13 mouse cellular contexts compared by ENCODE assay signal in the genomic region with DNA sequence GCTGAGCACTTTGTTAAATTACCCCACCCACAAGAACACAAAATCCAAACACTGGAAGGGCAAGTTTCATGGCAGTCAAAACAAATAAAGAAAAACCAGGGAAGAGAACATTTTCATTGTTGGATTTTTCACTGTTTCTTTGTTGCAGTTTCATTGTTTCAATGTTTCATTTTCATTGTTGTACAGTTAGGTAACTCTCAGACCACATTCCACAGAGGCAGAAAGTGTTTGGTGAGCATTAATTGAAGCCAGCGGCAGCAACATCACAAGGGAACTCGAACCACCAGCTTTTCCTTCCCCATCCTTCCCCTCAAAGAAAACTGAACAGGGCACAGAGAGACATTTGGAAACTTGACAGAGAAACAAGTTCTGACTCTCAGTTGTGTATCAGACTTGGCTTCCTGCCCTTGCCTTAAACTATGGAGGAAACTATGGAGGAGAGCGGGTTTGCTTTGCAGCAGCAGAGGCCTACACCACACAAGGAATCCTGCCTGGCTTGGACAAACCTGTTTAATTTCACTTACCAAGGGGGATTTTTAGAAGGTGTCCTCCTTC. TPM values are rescaled to one million over a fixed set of nuclear protein-coding genes. Genes with fewer than 3 reads are reported as not detected.
DNase-seq lines count a peak whose midpoint lies in the region; ATAC-seq and TF ChIP-seq lines count a peak whose summit lies in the region.
"Had no signal": no experiment of that assay in that cellular context is flagged by ENCODE, and none has a peak within 500 bp of the region (broad histone marks: within the 10 kb centered on the region; RNA-seq: fewer than 3 reads in every experiment).

No protein-coding gene starts in this region.

- DNase-seq in heart, adult 2 months: no peak
- no peak for DNase-seq in heart, adult 8-10 months (ENCODE audit: low spot score)
- DNase-seq in kidney, adult 11 months: no peak
- DNase-seq in NIH3T3 (ENCODE audit: low read depth): peak; percentile 72
- peak; percentile 43 for DNase-seq in hindbrain, postnatal 0 days (ENCODE audit: low spot score)
- no peak for DNase-seq in B cell, adult 2 months
- DNase-seq in adrenal gland, postnatal 36 days: no peak
- DNase-seq: right cerebral cortex, postnatal 25 days; thymus, adult 2 months had no signal

- H3K4me1 ChIP-seq in heart, adult 2 months (ENCODE audit: control insufficient read depth, insufficient read depth, low read length): peaks cover 27% of the 10 kb centered on the region
- peaks cover 29% of the 10 kb centered on the region for H3K4me1 ChIP-seq in kidney, embryonic 16.5 days (ENCODE audit: insufficient read depth, low read length)
- peaks cover 25% of the 10 kb centered on the region for H3K4me1 ChIP-seq in hindbrain, postnatal 0 days (ENCODE audit: insufficient read depth, low read length)
- H3K4me1 ChIP-seq: megakaryocyte, embryonic 14.5 days had no signal

- no peak overlapping the region for H3K9ac ChIP-seq in heart, adult 2 months (ENCODE audit: low read depth, low read length)
- 0 out of 2 replicates have a peak overlapping the region, but pooled peaks have one; percentile 20 for H3K9ac ChIP-seq in kidney, embryonic 16.5 days (replicated peaks; ENCODE audit: low read length)
- H3K9ac ChIP-seq in hindbrain, postnatal 0 days (replicated peaks; ENCODE audit: low read length): no peak overlapping the region; the same call in 1 of the 2 replicates
- H3K9ac ChIP-seq: forebrain, embryonic 12.5 days had no signal

- H3K4me3 ChIP-seq in heart, adult 2 months: no peak overlapping the region
- no peak overlapping the region for H3K4me3 ChIP-seq in kidney, embryonic 16.5 days (ENCODE audit: low read length)
- H3K4me3 ChIP-seq in hindbrain, postnatal 0 days (ENCODE audit: low read length): no peak overlapping the region
- H3K4me3 ChIP-seq: forebrain, embryonic 12.5 days; megakaryocyte, embryonic 14.5 days had no signal

- TF ChIP-seq POLR2A in heart, adult 2 months (IDR thresholded peaks at IDR 0.05; ENCODE audit: insufficient read depth, low read depth, low read length): no peak

- TF ChIP-seq EP300 in heart, adult 2 months (IDR thresholded peaks at IDR 0.05; ENCODE audit: insufficient read depth, low read depth, low read length): no peak

- no peaks in the 10 kb centered on the region for H3K27me3 ChIP-seq in heart, adult 2 months (ENCODE audit: control insufficient read depth, insufficient read depth, low read length)
- no peaks in the 10 kb centered on the region for H3K27me3 ChIP-seq in kidney, embryonic 16.5 days (ENCODE audit: insufficient read depth, low read length)
- no peaks in the 10 kb centered on the region for H3K27me3 ChIP-seq in hindbrain, postnatal 0 days (ENCODE audit: insufficient read depth, low read length)
- H3K27me3 ChIP-seq: forebrain, embryonic 12.5 days had no signal

- H3K79me2 ChIP-seq in heart, adult 2 months (replicated peaks; ENCODE audit: control insufficient read depth, insufficient read depth, low read length): peaks cover 12% of the 10 kb centered on the region; the same call in 1 of the 2 replicates

- no peak overlapping the region for H3K4me2 ChIP-seq in kidney, embryonic 16.5 days (replicated peaks; ENCODE audit: low read depth, low read length)
- no peak overlapping the region for H3K4me2 ChIP-seq in hindbrain, postnatal 0 days (ENCODE audit: low read depth, low read length)
- H3K4me2 ChIP-seq: forebrain, embryonic 12.5 days had no signal

- ATAC-seq in kidney, embryonic 16.5 days (ENCODE audit: low FRiP score, low TSS enrichment): no peak
- no peak for ATAC-seq in hindbrain, postnatal 0 days
- ATAC-seq: CD4-positive, CD25-positive, alpha-beta regulatory T cell, adult 4 months had no signal

- intact Hi-C loops in heart, adult 2 months (cut with DNase I): no loop called here

- H3K9me3 ChIP-seq in kidney, embryonic 16.5 days (ENCODE audit: low read length): no peaks in the 10 kb centered on the region
- H3K9me3 ChIP-seq in hindbrain, postnatal 0 days (ENCODE audit: low read length): no peaks in the 10 kb centered on the region
- H3K9me3 ChIP-seq: forebrain, embryonic 12.5 days; megakaryocyte, embryonic 14.5 days had no signal

- no peak for TF ChIP-seq CTCF in heart, adult 2 months (IDR thresholded peaks at IDR 0.05)
- no peak for TF ChIP-seq CTCF in hindbrain, postnatal 0 days (IDR thresholded peaks at IDR 0.05; ENCODE audit: low read depth)

- peaks cover 50% of the 10 kb centered on the region for H3K36me3 ChIP-seq in heart, adult 2 months (ENCODE audit: control insufficient read depth, insufficient read depth, low read length)
- peaks cover 7% of the 10 kb centered on the region; the same call in 1 of the 2 replicates for H3K36me3 ChIP-seq in kidney, embryonic 16.5 days (ENCODE audit: insufficient read depth, low read length)
- H3K36me3 ChIP-seq in hindbrain, postnatal 0 days (ENCODE audit: insufficient read depth, low read length): peaks cover 3% of the 10 kb centered on the region; the same call in 1 of the 2 replicates

- peak overlapping the region; percentile 36 for H3K27ac ChIP-seq in heart, adult 2 months
- peak overlapping the region; percentile 32; the same call in 1 of the 2 replicates for H3K27ac ChIP-seq in kidney, embryonic 16.5 days (ENCODE audit: low read length)
- H3K27ac ChIP-seq in hindbrain, postnatal 0 days: peak overlapping the region; percentile 48; the same call in 1 of the 2 replicates
- H3K27ac ChIP-seq: forebrain, embryonic 12.5 days had no signal

- 35% methylated on average over 3 of the region's 3 CpGs for WGBS in heart, adult 2 months
- WGBS in kidney, embryonic 16.5 days: 65% methylated on average over 3 of the region's 3 CpGs
- WGBS in hindbrain, postnatal 0 days: 44% methylated on average over 3 of the region's 3 CpGs

RNA-seq across cellular contexts. Expression of gene Rgmb, which starts 17.1 kb away (rescaled TPM):
- total RNA-seq in heart, adult 2 months (2021): 10 to 100 TPM; 21.7 to 25.5 TPM
- polyA plus RNA-seq in heart, adult 2 months (2012; rRNA removed): 17.2 and 19.5 TPM in 2 replicates
- total RNA-seq in heart, adult 8-10 months (2022): 10 to 100 TPM; 19.4 to 23.3 (median 22.8) TPM
- 10.1 and 12.2 TPM in 2 replicates for polyA plus RNA-seq in kidney, embryonic 16.5 days (2015; fragmentation: Nextera tagmentation; extraction: Ambion mirVana)
- total RNA-seq in hindbrain, postnatal 0 days (2014; rRNA removed): 131 and 145 TPM in 2 replicates
- polyA plus RNA-seq in hindbrain, postnatal 0 days (2015; fragmentation: Nextera tagmentation; extraction: Ambion mirVana): 50.6 and 52.8 TPM in 2 replicates
- total RNA-seq in adrenal gland, postnatal 36 days (2021): 10 to 100 TPM; 16.0 to 19.3 TPM

Comparison
In these comparisons a context has a peak if more than half of its experiments do, and no peak if none do; other contexts are left out.
1. DNase-seq: peak in NIH3T3 (single experiment) and hindbrain, postnatal 0 days (single experiment); none in heart, adult 2 months (0 of 2), heart, adult 8-10 months (single experiment), kidney, adult 11 months (single experiment), B cell, adult 2 months (0 of 2) and adrenal gland, postnatal 36 days (0 of 2).
2. Peak in every context shown above with its lines, with median percentiles within 50 percentile points of each other: H3K27ac ChIP-seq.